Mouse (Mus musculus) liver, adult 2 months (tissue): ENCODE data around the gene Nmrk1.

Experiments used
- CTCF ChIP-seq: fragments of 200-500 bp; IDR thresholded peaks from 2 replicates; pipeline ENCODE4 v1.5.1; 2011; ENCODE audit warnings: low read depth, low read length, control low read depth
- POLR2A ChIP-seq: fragments of 200-500 bp; IDR thresholded peaks from 2 replicates; pipeline ENCODE4 v1.6.1; 2011; ENCODE audit warnings: low read length, control low read depth; ENCODE audit not compliant: insufficient read depth; ENCODE audit errors: extremely low read depth

GRCm38 (mm10) chr19:18584621-18585020, 47.1 kb upstream of the Nmrk1 start:
- TF ChIP-seq CTCF (no peak), POLR2A (no peak)
